19 mouse cellular contexts compared by ENCODE assay signal in the genomic region with DNA sequence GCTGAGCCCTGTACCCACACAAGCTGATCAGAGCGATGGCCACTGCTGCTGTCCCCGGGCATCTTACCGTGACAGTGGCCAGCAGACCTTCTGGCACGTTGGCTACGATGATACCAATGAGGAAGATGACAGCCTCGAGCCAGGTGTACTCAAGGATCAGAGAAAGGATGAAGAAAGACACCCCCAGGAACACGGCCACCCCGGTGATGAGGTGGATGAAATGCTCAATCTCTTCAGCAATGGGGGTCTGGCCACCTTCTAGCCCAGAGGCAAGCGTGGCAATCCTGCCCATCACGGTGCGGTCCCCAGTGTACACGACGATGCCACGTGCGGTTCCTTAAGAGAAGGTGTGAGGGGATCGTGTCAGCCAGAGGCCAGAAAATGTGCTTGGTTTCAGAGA. TPM values are rescaled to one million over a fixed set of nuclear protein-coding genes. Genes with fewer than 3 reads are reported as not detected.
A peak's percentile ranks its signal among the peaks of the same experiment; 100 is the strongest.
DNase-seq lines count a peak whose midpoint lies in the region; ATAC-seq and TF ChIP-seq lines count a peak whose summit lies in the region.
"Had no signal": no experiment of that assay in that cellular context is flagged by ENCODE, and none has a peak within 500 bp of the region (broad histone marks: within the 10 kb centered on the region; RNA-seq: fewer than 3 reads in every experiment).

No protein-coding gene starts in this region.

- no peaks in the 10 kb centered on the region for H3K27me3 ChIP-seq in heart, adult 2 months (ENCODE audit: control insufficient read depth, insufficient read depth, low read length)
- no peaks in the 10 kb centered on the region for H3K27me3 ChIP-seq in heart, embryonic 13.5 days (replicated peaks)
- no peaks in the 10 kb centered on the region for H3K27me3 ChIP-seq in kidney, embryonic 15.5 days
- no peaks in the 10 kb centered on the region for H3K27me3 ChIP-seq in hindbrain, embryonic 13.5 days
- H3K27me3 ChIP-seq: CH12.LX; forebrain, embryonic 13.5 days; hindbrain, embryonic 15.5 days; Patski had no signal

- WGBS in heart, adult 2 months, result 74% methylated on average over 16 of the region's 16 CpGs
- WGBS in heart, embryonic 13.5 days, result 87% methylated on average over 16 of the region's 16 CpGs
- 92% methylated on average over 16 of the region's 16 CpGs for WGBS in kidney, embryonic 15.5 days
- WGBS in hindbrain, embryonic 13.5 days, result 97% methylated on average over 16 of the region's 16 CpGs

- H3K4me3 ChIP-seq in heart, adult 2 months, result no peak overlapping the region
- no peak overlapping the region for H3K4me3 ChIP-seq in heart, embryonic 13.5 days
- H3K4me3 ChIP-seq in kidney, embryonic 15.5 days (replicated peaks), result no peak overlapping the region
- H3K4me3 ChIP-seq in hindbrain, embryonic 13.5 days, result no peak overlapping the region
- H3K4me3 ChIP-seq: embryonic facial prominence, embryonic 10.5 days; forebrain, embryonic 13.5 days; hindbrain, embryonic 10.5 days; hindbrain, embryonic 15.5 days had no signal

- no peak for ATAC-seq in heart, embryonic 13.5 days (ENCODE audit: extremely low read depth, insufficient number of reproducible peaks, low FRiP score, low TSS enrichment)
- ATAC-seq in kidney, embryonic 15.5 days (replicated peaks; ENCODE audit: low FRiP score), result no peak
- ATAC-seq in hindbrain, embryonic 13.5 days (ENCODE audit: low FRiP score), result no peak
- ATAC-seq: activated CD4-positive, CD25-positive, alpha-beta regulatory T cell, adult 4 months; forebrain, embryonic 13.5 days; forebrain, postnatal 0 days; intestine, embryonic 16.5 days; Patski had no signal

- no peaks in the 10 kb centered on the region for H3K9me3 ChIP-seq in heart, embryonic 13.5 days
- H3K9me3 ChIP-seq in kidney, embryonic 15.5 days (replicated peaks), result no peaks in the 10 kb centered on the region
- no peaks in the 10 kb centered on the region for H3K9me3 ChIP-seq in hindbrain, embryonic 13.5 days
- H3K9me3 ChIP-seq: embryonic facial prominence, embryonic 10.5 days; forebrain, embryonic 13.5 days; hindbrain, embryonic 10.5 days; hindbrain, embryonic 15.5 days had no signal

- peaks cover 64% of the 10 kb centered on the region for H3K36me3 ChIP-seq in heart, adult 2 months (ENCODE audit: control insufficient read depth, insufficient read depth, low read length)
- peaks cover 98% of the 10 kb centered on the region for H3K36me3 ChIP-seq in heart, embryonic 13.5 days
- peaks cover 99% of the 10 kb centered on the region for H3K36me3 ChIP-seq in kidney, embryonic 15.5 days
- H3K36me3 ChIP-seq in hindbrain, embryonic 13.5 days, result peaks cover 93% of the 10 kb centered on the region

- no peak for DNase-seq in heart, adult 2 months
- DNase-seq in heart, adult 8-10 months (ENCODE audit: low spot score), result no peak
- no peak for DNase-seq in heart, postnatal 25 days (ENCODE audit: low spot score)
- DNase-seq in kidney, adult 9 months, result peak; percentile 17
- DNase-seq: adrenal gland, postnatal 14 days; cerebellum, postnatal 10 days; forebrain, postnatal 0 days; gastrocnemius, postnatal 14 days had no signal

- no peak for TF ChIP-seq CTCF in heart, adult 2 months (IDR thresholded peaks at IDR 0.05)

- intact Hi-C loops in heart, adult 2 months (cut with DNase I), result no loop called here
- intact Hi-C loops in heart, postnatal 25 days (cut with DNase I), result no loop called here

- no peak overlapping the region; the same call in 1 of the 2 replicates for H3K9ac ChIP-seq in heart, adult 2 months (ENCODE audit: low read depth, low read length)
- H3K9ac ChIP-seq in heart, embryonic 13.5 days, result peak overlapping the region; percentile 69
- H3K9ac ChIP-seq in kidney, embryonic 15.5 days, result no peak overlapping the region
- no peak overlapping the region for H3K9ac ChIP-seq in hindbrain, embryonic 13.5 days
- H3K9ac ChIP-seq: forebrain, embryonic 13.5 days; forebrain, postnatal 0 days; hindbrain, embryonic 15.5 days had no signal

- H3K4me1 ChIP-seq in heart, adult 2 months (ENCODE audit: control insufficient read depth, insufficient read depth, low read length), result peaks cover 7% of the 10 kb centered on the region; the same call in 1 of the 2 replicates
- peaks cover 78% of the 10 kb centered on the region for H3K4me1 ChIP-seq in heart, embryonic 13.5 days
- 0 out of 2 replicates have a peak, but pooled peaks cover 5% of the 10 kb centered on the region for H3K4me1 ChIP-seq in kidney, embryonic 15.5 days
- peaks cover 22% of the 10 kb centered on the region for H3K4me1 ChIP-seq in hindbrain, embryonic 13.5 days (replicated peaks)

- no peak for TF ChIP-seq EP300 in heart, adult 2 months (IDR thresholded peaks at IDR 0.05; ENCODE audit: insufficient read depth, low read depth, low read length)

- no peaks in the 10 kb centered on the region for H3K79me2 ChIP-seq in heart, adult 2 months (replicated peaks; ENCODE audit: control insufficient read depth, insufficient read depth, low read length)

- TF ChIP-seq POLR2A in heart, adult 2 months (IDR thresholded peaks at IDR 0.05; ENCODE audit: insufficient read depth, low read depth, low read length), result no peak

- no peak overlapping the region for H3K4me2 ChIP-seq in heart, embryonic 13.5 days
- H3K4me2 ChIP-seq in kidney, embryonic 15.5 days, result no peak overlapping the region
- H3K4me2 ChIP-seq in hindbrain, embryonic 13.5 days, result no peak overlapping the region
- H3K4me2 ChIP-seq: forebrain, embryonic 13.5 days; hindbrain, embryonic 15.5 days had no signal

- H3K27ac ChIP-seq in heart, adult 2 months, result peak overlapping the region; percentile 71
- peak overlapping the region; percentile 73 for H3K27ac ChIP-seq in heart, embryonic 13.5 days (replicated peaks)
- no peak overlapping the region for H3K27ac ChIP-seq in kidney, embryonic 15.5 days
- no peak overlapping the region for H3K27ac ChIP-seq in hindbrain, embryonic 13.5 days
- H3K27ac ChIP-seq: embryonic facial prominence, embryonic 10.5 days; forebrain, embryonic 13.5 days; hindbrain, embryonic 10.5 days; hindbrain, embryonic 15.5 days had no signal

RNA-seq across cellular contexts. Expression of a gene that starts 14.1 kb away (rescaled TPM):
- total RNA-seq in heart, adult 2 months (2021), result 100 to 1,000 TPM; 800 to 832 TPM
- 523 and 821 TPM in 2 replicates for polyA plus RNA-seq in heart, adult 2 months (2012; rRNA removed)
- 100 to 1,000 TPM; 757 to 917 (median 814) TPM for total RNA-seq in heart, adult 8-10 months (2022)
- polyA plus RNA-seq in heart, embryonic 13.5 days (2015; fragmentation: Nextera tagmentation; extraction: Ambion mirVana), result 243 and 250 TPM in 2 replicates
- 100 to 1,000 TPM; 660 to 766 TPM for total RNA-seq in heart, postnatal 25 days (2021)
- polyA plus RNA-seq in kidney, embryonic 15.5 days (2015; fragmentation: Nextera tagmentation; extraction: Ambion mirVana), result 220 and 247 TPM in 2 replicates
- 44.2 and 50.4 TPM in 2 replicates for polyA plus RNA-seq in hindbrain, embryonic 13.5 days (2015; fragmentation: Nextera tagmentation; extraction: Ambion mirVana)

Comparison
In these comparisons a context has a peak if more than half of its experiments do, and no peak if none do; other contexts are left out.
1. H3K27ac ChIP-seq: peak in heart, adult 2 months (single experiment) and heart, embryonic 13.5 days (single experiment); none in kidney, embryonic 15.5 days (single experiment) and hindbrain, embryonic 13.5 days (single experiment).